Mouse (Mus musculus): ENCODE results near the gene Cntnap2. TPM values are rescaled to one million over a fixed set of nuclear protein-coding genes. Genes with fewer than 3 reads are reported as not detected.

Gene Cntnap2
- total RNA-seq, 1 experiment from 2014 or later = not detected

- ATAC-seq (replicated peaks; ENCODE audit: insufficient number of reproducible peaks, low FRiP score, low TSS enrichment, poor library complexity, severe bottlenecking) = no peak
Observed at GRCm38 (mm10) chr6:45290154-45290553, 231.0 kb downstream of the Cntnap2 start.

GRCm38 (mm10) chr6:45317455-45317854 lies 258.3 kb downstream of the Cntnap2 start:
- ATAC-seq (replicated peaks; ENCODE audit: insufficient number of reproducible peaks, low FRiP score, low TSS enrichment, poor library complexity, severe bottlenecking) = no peak

GRCm38 (mm10) chr6:45323505-45323904 lies 264.3 kb downstream of the Cntnap2 start:
- no peak for ATAC-seq (replicated peaks; ENCODE audit: insufficient number of reproducible peaks, low FRiP score, low TSS enrichment, poor library complexity, severe bottlenecking)

- ATAC-seq (replicated peaks; ENCODE audit: insufficient number of reproducible peaks, low FRiP score, low TSS enrichment, poor library complexity, severe bottlenecking) = no peak
Observed at GRCm38 (mm10) chr6:45327952-45328485, 268.9 kb downstream of the Cntnap2 start.

- no peak for ATAC-seq (replicated peaks; ENCODE audit: insufficient number of reproducible peaks, low FRiP score, low TSS enrichment, poor library complexity, severe bottlenecking)
Observed at GRCm38 (mm10) chr6:45345396-45345795, 286.2 kb downstream of the Cntnap2 start.

- no peak for ATAC-seq (replicated peaks; ENCODE audit: insufficient number of reproducible peaks, low FRiP score, low TSS enrichment, poor library complexity, severe bottlenecking)
Observed at GRCm38 (mm10) chr6:45345953-45346352, 286.8 kb downstream of the Cntnap2 start.

- ATAC-seq (replicated peaks; ENCODE audit: insufficient number of reproducible peaks, low FRiP score, low TSS enrichment, poor library complexity, severe bottlenecking) = no peak
Observed at GRCm38 (mm10) chr6:45366442-45366841, 307.3 kb downstream of the Cntnap2 start.

GRCm38 (mm10) chr6:45381126-45381525 lies 322.0 kb downstream of the Cntnap2 start:
- no peak for ATAC-seq (replicated peaks; ENCODE audit: insufficient number of reproducible peaks, low FRiP score, low TSS enrichment, poor library complexity, severe bottlenecking)

GRCm38 (mm10) chr6:45389034-45389433 lies 329.9 kb downstream of the Cntnap2 start:
- no peak for ATAC-seq (replicated peaks; ENCODE audit: insufficient number of reproducible peaks, low FRiP score, low TSS enrichment, poor library complexity, severe bottlenecking)

GRCm38 (mm10) chr6:45413629-45414028 lies 354.5 kb downstream of the Cntnap2 start:
- no peak for ATAC-seq (replicated peaks; ENCODE audit: insufficient number of reproducible peaks, low FRiP score, low TSS enrichment, poor library complexity, severe bottlenecking)

GRCm38 (mm10) chr6:45455424-45455823 lies 396.3 kb downstream of the Cntnap2 start:
- no peak for ATAC-seq (replicated peaks; ENCODE audit: insufficient number of reproducible peaks, low FRiP score, low TSS enrichment, poor library complexity, severe bottlenecking)

- ATAC-seq (replicated peaks; ENCODE audit: insufficient number of reproducible peaks, low FRiP score, low TSS enrichment, poor library complexity, severe bottlenecking) = no peak
Observed at GRCm38 (mm10) chr6:45518221-45518620, 459.1 kb downstream of the Cntnap2 start.

- no peak for ATAC-seq (replicated peaks; ENCODE audit: insufficient number of reproducible peaks, low FRiP score, low TSS enrichment, poor library complexity, severe bottlenecking)
Observed at GRCm38 (mm10) chr6:45536999-45537398, 477.8 kb downstream of the Cntnap2 start.

GRCm38 (mm10) chr6:45544319-45544875 lies 485.2 kb downstream of the Cntnap2 start:
- ATAC-seq (replicated peaks; ENCODE audit: insufficient number of reproducible peaks, low FRiP score, low TSS enrichment, poor library complexity, severe bottlenecking) = no peak

- no peak for ATAC-seq (replicated peaks; ENCODE audit: insufficient number of reproducible peaks, low FRiP score, low TSS enrichment, poor library complexity, severe bottlenecking)
Observed at GRCm38 (mm10) chr6:45559724-45560123, 500.6 kb downstream of the Cntnap2 start.

- no peak for ATAC-seq (replicated peaks; ENCODE audit: insufficient number of reproducible peaks, low FRiP score, low TSS enrichment, poor library complexity, severe bottlenecking)
Observed at GRCm38 (mm10) chr6:45584467-45585094, 525.4 kb downstream of the Cntnap2 start.

GRCm38 (mm10) chr6:45589084-45589483 lies 529.9 kb downstream of the Cntnap2 start:
- ATAC-seq (replicated peaks; ENCODE audit: insufficient number of reproducible peaks, low FRiP score, low TSS enrichment, poor library complexity, severe bottlenecking) = no peak

GRCm38 (mm10) chr6:45647017-45647416 lies 587.9 kb downstream of the Cntnap2 start:
- ATAC-seq (replicated peaks; ENCODE audit: insufficient number of reproducible peaks, low FRiP score, low TSS enrichment, poor library complexity, severe bottlenecking) = no peak

- no peak for ATAC-seq (replicated peaks; ENCODE audit: insufficient number of reproducible peaks, low FRiP score, low TSS enrichment, poor library complexity, severe bottlenecking)
Observed at GRCm38 (mm10) chr6:45648419-45648818, 589.3 kb downstream of the Cntnap2 start.

GRCm38 (mm10) chr6:45700287-45700686 lies 641.1 kb downstream of the Cntnap2 start:
- ATAC-seq (replicated peaks; ENCODE audit: insufficient number of reproducible peaks, low FRiP score, low TSS enrichment, poor library complexity, severe bottlenecking) = no peak

Data from monocyte, adult 5-6 weeks (primary cell).